Mouse (Mus musculus) kidney, postnatal 0 days (tissue): Measurements from ENCODE around the gene Ppara. TPM values are rescaled to one million over a fixed set of nuclear protein-coding genes. Genes with fewer than 3 reads are reported as not detected.
A peak's percentile ranks its signal among the peaks of the same experiment; 100 is the strongest.

Experiments used
- ATAC-seq: fragments of 200-750 bp; cut with Nextera tagmentation; replicated peaks from 2 replicates; pipeline ENCODE4 v1.8.0; 2017; ENCODE audit warnings: low read depth, moderate number of reproducible peaks, moderate TSS enrichment, moderate library complexity; ENCODE audit not compliant: low FRiP score
- DNase-seq: peaks from one replicate; pipeline ENCODE4 v3.0.0-alpha.2; 2016; ENCODE audit warnings: low spot score
- H3K27ac ChIP-seq: fragments of 300-500 bp; sonication (generic); 2 replicates; pipeline ENCODE4 v1.5.1; 2014; ENCODE audit warnings: mild to moderate bottlenecking
- H3K27me3 ChIP-seq: fragments of 300-500 bp; sonication (generic); 2 replicates; pipeline ENCODE4 v1.6.1; 2014; ENCODE audit warnings: low read length, mixed read lengths; ENCODE audit not compliant: insufficient read depth
- H3K36me3 ChIP-seq: fragments of 300-500 bp; sonication (generic); 2 replicates; pipeline ENCODE4 v1.6.1; 2014; ENCODE audit warnings: low read length, mixed read lengths; ENCODE audit not compliant: insufficient read depth
- H3K4me1 ChIP-seq: fragments of 300-500 bp; sonication (generic); replicated peaks from 2 replicates; pipeline ENCODE4 v1.6.1; 2014; ENCODE audit warnings: antibody characterized with exemption, low read length, mixed read lengths; ENCODE audit not compliant: insufficient read depth
- H3K4me2 ChIP-seq: fragments of 300-500 bp; sonication (generic); 2 replicates; pipeline ENCODE4 v1.6.1; 2014; ENCODE audit warnings: mild to moderate bottlenecking, low read length, moderate library complexity, mixed read lengths
- H3K4me3 ChIP-seq: fragments of 300-500 bp; sonication (generic); replicated peaks from 2 replicates; pipeline ENCODE4 v1.5.1; 2014; ENCODE audit warnings: low read depth, low read length
- H3K9ac ChIP-seq: fragments of 300-500 bp; sonication (generic); 2 replicates; pipeline ENCODE4 v1.6.1; 2014; ENCODE audit warnings: low read depth, low read length
- H3K9me3 ChIP-seq: fragments of 300-500 bp; sonication (generic); replicated peaks from 2 replicates; pipeline ENCODE4 v1.6.1; 2016; ENCODE audit warnings: low read length, inconsistent platforms, mixed read lengths
- CTCF ChIP-seq: IDR thresholded peaks from 2 replicates; pipeline ENCODE4 v1.5.1; 2016; ENCODE audit warnings: antibody characterized with exemption, low read depth, mild to moderate bottlenecking, moderate library complexity
- WGBS: fragments of 180-500 bp; shearing (Covaris S2); extraction: QIAGEN DNeasy Blood & Tissue Kit; methylation state at CpG from one replicate; pipeline ENCODE4 v1.1.7; 2014; 5-methylcytosine and 5-hydroxymethylcytosine counted together
- polyA plus RNA-seq: library from polyadenylated mRNA; unstranded; fragments of >200 nt; fragmentation: Nextera tagmentation; extraction: Ambion mirVana; gene quantifications from 2 replicates; pipeline ENCODE4 v1.2.1, GENCODE M21; 2015

Ppara gene
- polyA plus RNA-seq, 1 experiment from 2014 or later = 12.0 TPM

GRCm38 (mm10) chr15:85713417-85713816 lies 21.4 kb upstream of the Ppara start:
- no peak overlapping the region for H3K4me2 ChIP-seq
- no peak overlapping the region for H3K4me3 ChIP-seq
- 0 out of 2 replicates have a peak, but pooled peaks cover 7% of the 10 kb centered on the region for H3K4me1 ChIP-seq
- WGBS = 91% methylated on average over 9 of the region's 9 CpGs
- ATAC-seq (no peak), DNase-seq (no peak)
- no peak overlapping the region for H3K9ac ChIP-seq
- H3K9me3 ChIP-seq = no peaks in the 10 kb centered on the region
- no peaks in the 10 kb centered on the region for H3K36me3 ChIP-seq
- no peak for TF ChIP-seq CTCF
- H3K27me3 ChIP-seq = no peaks in the 10 kb centered on the region
- H3K27ac ChIP-seq = no peak overlapping the region

- WGBS = 79% methylated on average over 3 of the region's 3 CpGs
- no peaks in the 10 kb centered on the region for H3K36me3 ChIP-seq
- TF ChIP-seq CTCF = no peak
- DNase-seq (no peak), ATAC-seq (no peak)
- no peak overlapping the region for H3K27ac ChIP-seq
- no peaks in the 10 kb centered on the region for H3K27me3 ChIP-seq
- H3K9me3 ChIP-seq = no peaks in the 10 kb centered on the region
- H3K4me1 ChIP-seq = no peaks in the 10 kb centered on the region
- no peak overlapping the region for H3K4me2 ChIP-seq
- no peak overlapping the region for H3K4me3 ChIP-seq
- H3K9ac ChIP-seq = no peak overlapping the region
These were observed 19.7 kb upstream of the Ppara start for GRCm38 (mm10) chr15:85715059-85715458.

- H3K4me3 ChIP-seq = no peak overlapping the region
- H3K9me3 ChIP-seq = no peaks in the 10 kb centered on the region
- H3K36me3 ChIP-seq = no peaks in the 10 kb centered on the region
- TF ChIP-seq CTCF = peak; percentile 98
- no peaks in the 10 kb centered on the region for H3K27me3 ChIP-seq
- H3K9ac ChIP-seq = no peak overlapping the region
- WGBS = 7% methylated on average over 7 of the region's 7 CpGs
- no peak overlapping the region for H3K27ac ChIP-seq
- DNase-seq = peak; percentile 85
- H3K4me2 ChIP-seq = no peak overlapping the region
- H3K4me1 ChIP-seq = no peaks in the 10 kb centered on the region
- ATAC-seq = 0 out of 2 replicates have a peak, but pooled peaks have one; percentile 30
These were observed 18.7 kb upstream of the Ppara start for GRCm38 (mm10) chr15:85716045-85716444.

GRCm38 (mm10) chr15:85716591-85716990 lies 18.2 kb upstream of the Ppara start:
- Histone ChIP-seq H3K36me3 (no peaks in the 10 kb centered on the region), H3K9ac (no peak overlapping the region), H3K9me3 (no peaks in the 10 kb centered on the region), H3K4me1 (no peaks in the 10 kb centered on the region), H3K4me3 (no peak overlapping the region), H3K27me3 (no peaks in the 10 kb centered on the region), H3K4me2 (no peak overlapping the region), H3K27ac (no peak overlapping the region)
- DNase-seq (no peak), ATAC-seq (no peak)
- 65% methylated on average over 5 of the region's 5 CpGs for WGBS
- TF ChIP-seq CTCF = no peak

- WGBS = 57% methylated on average over 4 of the region's 4 CpGs
- no peak overlapping the region for H3K4me3 ChIP-seq
- H3K4me1 ChIP-seq = no peaks in the 10 kb centered on the region
- DNase-seq = no peak
- no peaks in the 10 kb centered on the region for H3K27me3 ChIP-seq
- H3K9ac ChIP-seq = no peak overlapping the region
- H3K4me2 ChIP-seq = no peak overlapping the region
- H3K36me3 ChIP-seq = no peaks in the 10 kb centered on the region
- no peaks in the 10 kb centered on the region for H3K9me3 ChIP-seq
- ATAC-seq = no peak
- H3K27ac ChIP-seq = no peak overlapping the region
- TF ChIP-seq CTCF = no peak
These were observed 17.8 kb upstream of the Ppara start for GRCm38 (mm10) chr15:85717008-85717407.

- Histone ChIP-seq H3K4me1 (no peaks in the 10 kb centered on the region), H3K36me3 (no peaks in the 10 kb centered on the region), H3K9me3 (no peaks in the 10 kb centered on the region), H3K9ac (no peak overlapping the region), H3K27ac (no peak overlapping the region), H3K27me3 (no peaks in the 10 kb centered on the region), H3K4me2 (no peak overlapping the region), H3K4me3 (no peak overlapping the region)
- 75% methylated on average over 2 of the region's 2 CpGs for WGBS
- peak; percentile 43 for TF ChIP-seq CTCF
- ATAC-seq = no peak
- no peak for DNase-seq
These were observed 17.0 kb upstream of the Ppara start for GRCm38 (mm10) chr15:85717800-85718199.

GRCm38 (mm10) chr15:85719017-85719416 lies 15.8 kb upstream of the Ppara start:
- no peak overlapping the region for H3K4me2 ChIP-seq
- H3K27ac ChIP-seq = no peak overlapping the region
- DNase-seq (no peak), ATAC-seq (no peak)
- no peak overlapping the region for H3K4me3 ChIP-seq
- no peak for TF ChIP-seq CTCF
- H3K9me3 ChIP-seq = no peaks in the 10 kb centered on the region
- H3K36me3 ChIP-seq = no peaks in the 10 kb centered on the region
- H3K4me1 ChIP-seq = no peaks in the 10 kb centered on the region
- no peaks in the 10 kb centered on the region for H3K27me3 ChIP-seq
- WGBS = 67% methylated on average over 7 of the region's 7 CpGs
- no peak overlapping the region for H3K9ac ChIP-seq
